Mouse (Mus musculus): ENCODE measurements around the gene Klhl5. TPM values are rescaled to one million over a fixed set of nuclear protein-coding genes. Genes with fewer than 3 reads are reported as not detected.

The Klhl5 gene
- polyA plus RNA-seq, 1 experiment, result 12.0 TPM

GRCm38 (mm10) chr5:65069872-65070271, 37.5 kb upstream of the Klhl5 start:
- H3K27ac ChIP-seq (ENCODE audit: insufficient read depth, low read length), result no peak overlapping the region

DNA sequence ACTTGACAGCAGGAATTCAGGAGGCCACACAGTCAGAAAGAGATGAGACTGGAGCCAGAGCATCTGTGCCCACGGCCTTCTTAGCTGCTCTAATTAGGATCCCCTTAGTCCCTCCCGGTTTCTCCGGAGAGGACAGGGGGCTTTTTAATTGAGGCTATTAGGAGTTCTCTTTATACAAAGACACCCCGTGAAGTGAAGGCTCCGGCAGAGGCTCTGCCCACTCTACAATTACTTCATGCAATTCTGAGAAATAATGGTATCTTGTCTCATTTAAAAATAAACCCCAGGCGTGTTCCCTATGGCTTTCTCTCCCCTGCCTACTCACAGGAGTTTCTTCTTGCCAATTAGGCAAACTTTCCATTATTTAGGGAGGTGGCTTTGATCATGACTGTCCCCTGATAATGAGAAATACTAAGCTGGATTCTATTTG, 35.6 kb upstream of the Klhl5 start:
- Histone ChIP-seq H3K4me3 (ENCODE audit: low read depth, low read length) (no peak overlapping the region), H3K27ac (ENCODE audit: insufficient read depth, low read length) (no peak overlapping the region), H3K9me3 (replicated peaks; ENCODE audit: control insufficient read depth, insufficient read depth, low read length, poor library complexity, severe bottlenecking) (no peaks in the 10 kb centered on the region), H3K27me3 (ENCODE audit: control insufficient read depth, insufficient read depth, low read length, poor library complexity, severe bottlenecking) (no peaks in the 10 kb centered on the region), H3K36me3 (ENCODE audit: control insufficient read depth, insufficient read depth, low read length, poor library complexity, severe bottlenecking) (no peaks in the 10 kb centered on the region), H3K4me1 (ENCODE audit: control insufficient read depth, insufficient read depth, low read length) (no peaks in the 10 kb centered on the region), H3K9ac (ENCODE audit: low read depth, poor library complexity, severe bottlenecking) (no peak overlapping the region)
- TF ChIP-seq POLR2A (IDR thresholded peaks at IDR 0.05; ENCODE audit: insufficient read depth, low read length), result no peak
- no peak for TF ChIP-seq CTCF (IDR thresholded peaks at IDR 0.05; ENCODE audit: low read depth, low read length)
- TF ChIP-seq EP300 (IDR thresholded peaks at IDR 0.05; ENCODE audit: insufficient read depth, low read depth, low read length), result no peak

More at GRCm38 (mm10) chr5:65069872-65070271, 37.5 kb upstream of the Klhl5 start:
- Histone ChIP-seq H3K9me3 (replicated peaks; ENCODE audit: control insufficient read depth, insufficient read depth, low read length, poor library complexity, severe bottlenecking) (no peaks in the 10 kb centered on the region), H3K4me1 (ENCODE audit: control insufficient read depth, insufficient read depth, low read length) (no peaks in the 10 kb centered on the region), H3K36me3 (ENCODE audit: control insufficient read depth, insufficient read depth, low read length, poor library complexity, severe bottlenecking) (no peaks in the 10 kb centered on the region), H3K9ac (ENCODE audit: low read depth, poor library complexity, severe bottlenecking) (peak overlapping the region; percentile 64), H3K27me3 (ENCODE audit: control insufficient read depth, insufficient read depth, low read length, poor library complexity, severe bottlenecking) (no peaks in the 10 kb centered on the region), H3K4me3 (ENCODE audit: low read depth, low read length) (peak overlapping the region; percentile 27)
- no peak for TF ChIP-seq EP300 (IDR thresholded peaks at IDR 0.05; ENCODE audit: insufficient read depth, low read depth, low read length)
- no peak for TF ChIP-seq POLR2A (IDR thresholded peaks at IDR 0.05; ENCODE audit: insufficient read depth, low read length)
- no peak for TF ChIP-seq CTCF (IDR thresholded peaks at IDR 0.05; ENCODE audit: low read depth, low read length)

GRCm38 (mm10) chr5:65073247-65073646, 34.1 kb upstream of the Klhl5 start:
- H3K27me3 ChIP-seq (ENCODE audit: control insufficient read depth, insufficient read depth, low read length, poor library complexity, severe bottlenecking), result no peaks in the 10 kb centered on the region
- H3K9ac ChIP-seq (ENCODE audit: low read depth, poor library complexity, severe bottlenecking), result no peak overlapping the region
- no peaks in the 10 kb centered on the region; the same call in 1 of the 2 replicates for H3K9me3 ChIP-seq (replicated peaks; ENCODE audit: control insufficient read depth, insufficient read depth, low read length, poor library complexity, severe bottlenecking)
- no peak for TF ChIP-seq POLR2A (IDR thresholded peaks at IDR 0.05; ENCODE audit: insufficient read depth, low read length)
- no peak for TF ChIP-seq EP300 (IDR thresholded peaks at IDR 0.05; ENCODE audit: insufficient read depth, low read depth, low read length)
- TF ChIP-seq CTCF (IDR thresholded peaks at IDR 0.05; ENCODE audit: low read depth, low read length), result no peak
- H3K36me3 ChIP-seq (ENCODE audit: control insufficient read depth, insufficient read depth, low read length, poor library complexity, severe bottlenecking), result no peaks in the 10 kb centered on the region
- no peak overlapping the region for H3K4me3 ChIP-seq (ENCODE audit: low read depth, low read length)
- H3K4me1 ChIP-seq (ENCODE audit: control insufficient read depth, insufficient read depth, low read length), result no peaks in the 10 kb centered on the region
- no peak overlapping the region for H3K27ac ChIP-seq (ENCODE audit: insufficient read depth, low read length)

DNA sequence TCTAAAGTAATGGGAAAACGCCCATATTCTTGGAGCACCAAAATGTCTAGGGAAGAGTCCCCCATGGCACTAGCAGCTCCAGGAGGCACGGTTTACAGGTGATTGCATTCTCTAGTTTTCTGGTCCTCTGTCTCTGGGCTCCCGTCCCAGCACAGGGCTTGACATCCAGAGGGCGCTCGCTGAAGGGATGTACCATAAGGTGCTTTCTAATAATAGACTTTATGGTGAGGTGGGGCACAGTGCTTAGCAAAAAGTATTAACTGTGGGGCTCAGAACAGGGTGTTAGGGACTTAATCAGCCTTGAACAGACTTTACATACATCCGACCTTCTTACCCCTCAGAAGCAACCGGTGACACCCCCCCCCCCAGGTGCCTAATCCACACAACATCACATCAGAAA, 32.6 kb upstream of the Klhl5 start:
- no peaks in the 10 kb centered on the region for H3K4me1 ChIP-seq (ENCODE audit: control insufficient read depth, insufficient read depth, low read length)
- TF ChIP-seq POLR2A (IDR thresholded peaks at IDR 0.05; ENCODE audit: insufficient read depth, low read length) (no peak), EP300 (IDR thresholded peaks at IDR 0.05; ENCODE audit: insufficient read depth, low read depth, low read length) (no peak), CTCF (IDR thresholded peaks at IDR 0.05; ENCODE audit: low read depth, low read length) (peak; percentile 15)

GRCm38 (mm10) chr5:65076087-65076486, 31.3 kb upstream of the Klhl5 start:
- H3K4me1 ChIP-seq (ENCODE audit: control insufficient read depth, insufficient read depth, low read length), result no peaks in the 10 kb centered on the region
- TF ChIP-seq POLR2A (IDR thresholded peaks at IDR 0.05; ENCODE audit: insufficient read depth, low read length), result no peak
- no peak for TF ChIP-seq CTCF (IDR thresholded peaks at IDR 0.05; ENCODE audit: low read depth, low read length)
- no peak for TF ChIP-seq EP300 (IDR thresholded peaks at IDR 0.05; ENCODE audit: insufficient read depth, low read depth, low read length)
- H3K9ac ChIP-seq (ENCODE audit: low read depth, poor library complexity, severe bottlenecking), result no peak overlapping the region
- H3K9me3 ChIP-seq (replicated peaks; ENCODE audit: control insufficient read depth, insufficient read depth, low read length, poor library complexity, severe bottlenecking), result no peaks in the 10 kb centered on the region; the same call in 1 of the 2 replicates
- no peak overlapping the region for H3K27ac ChIP-seq (ENCODE audit: insufficient read depth, low read length)
- H3K4me3 ChIP-seq (ENCODE audit: low read depth, low read length), result no peak overlapping the region
- no peaks in the 10 kb centered on the region for H3K36me3 ChIP-seq (ENCODE audit: control insufficient read depth, insufficient read depth, low read length, poor library complexity, severe bottlenecking)
- H3K27me3 ChIP-seq (ENCODE audit: control insufficient read depth, insufficient read depth, low read length, poor library complexity, severe bottlenecking), result no peaks in the 10 kb centered on the region

More for the DNA sequence above, 32.6 kb upstream of the Klhl5 start:
- no peaks in the 10 kb centered on the region; the same call in 1 of the 2 replicates for H3K9me3 ChIP-seq (replicated peaks; ENCODE audit: control insufficient read depth, insufficient read depth, low read length, poor library complexity, severe bottlenecking)
- no peaks in the 10 kb centered on the region for H3K36me3 ChIP-seq (ENCODE audit: control insufficient read depth, insufficient read depth, low read length, poor library complexity, severe bottlenecking)
- H3K4me3 ChIP-seq (ENCODE audit: low read depth, low read length), result no peak overlapping the region
- no peak overlapping the region for H3K9ac ChIP-seq (ENCODE audit: low read depth, poor library complexity, severe bottlenecking)
- no peak overlapping the region for H3K27ac ChIP-seq (ENCODE audit: insufficient read depth, low read length)
- H3K27me3 ChIP-seq (ENCODE audit: control insufficient read depth, insufficient read depth, low read length, poor library complexity, severe bottlenecking), result no peaks in the 10 kb centered on the region

DNA sequence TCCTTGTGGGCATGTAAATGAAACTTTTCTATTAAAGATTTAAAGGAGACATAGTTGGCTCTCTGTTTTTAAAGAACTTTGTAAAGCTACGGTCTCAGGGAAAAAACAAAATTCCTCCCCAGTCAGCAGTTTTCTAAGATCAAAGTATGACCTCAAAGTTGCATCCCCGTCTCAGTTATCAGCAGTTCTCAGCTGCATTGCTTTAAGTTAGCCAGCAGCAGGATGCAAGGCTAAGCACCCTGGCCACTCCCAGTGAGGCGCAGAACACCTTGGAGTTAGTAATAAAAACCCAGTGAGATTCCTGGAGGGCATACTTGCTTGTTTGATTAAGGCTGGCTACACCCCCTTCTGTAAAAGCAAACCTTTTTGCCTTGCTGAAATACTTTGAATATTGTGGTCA, 30.6 kb upstream of the Klhl5 start:
- Histone ChIP-seq H3K27ac (ENCODE audit: insufficient read depth, low read length) (no peak overlapping the region), H3K4me3 (ENCODE audit: low read depth, low read length) (no peak overlapping the region), H3K9me3 (replicated peaks; ENCODE audit: control insufficient read depth, insufficient read depth, low read length, poor library complexity, severe bottlenecking) (no peaks in the 10 kb centered on the region; the same call in 1 of the 2 replicates), H3K4me1 (ENCODE audit: control insufficient read depth, insufficient read depth, low read length) (no peaks in the 10 kb centered on the region), H3K27me3 (ENCODE audit: control insufficient read depth, insufficient read depth, low read length, poor library complexity, severe bottlenecking) (no peaks in the 10 kb centered on the region), H3K36me3 (ENCODE audit: control insufficient read depth, insufficient read depth, low read length, poor library complexity, severe bottlenecking) (no peaks in the 10 kb centered on the region), H3K9ac (ENCODE audit: low read depth, poor library complexity, severe bottlenecking) (no peak overlapping the region)
- TF ChIP-seq CTCF (IDR thresholded peaks at IDR 0.05; ENCODE audit: low read depth, low read length) (no peak), EP300 (IDR thresholded peaks at IDR 0.05; ENCODE audit: insufficient read depth, low read depth, low read length) (no peak), POLR2A (IDR thresholded peaks at IDR 0.05; ENCODE audit: insufficient read depth, low read length) (no peak)

Measured in ES-Bruce4 (cell line).